Mouse (Mus musculus) adrenal gland, postnatal 25 days (tissue): ENCODE data around the gene Ube2o. TPM values are rescaled to one million over a fixed set of nuclear protein-coding genes. Genes with fewer than 3 reads are reported as not detected.
A peak's percentile ranks its signal among the peaks of the same experiment; 100 is the strongest.
"Not testable (repeated sequence)": the region's sequence is repeated elsewhere in the genome, so short reads cannot be mapped to it uniquely, and the experiment has no call there.

ENCODE experiments used
- DNase-seq: peaks from one replicate; pipeline ENCODE4 v3.0.0; 2021; ENCODE audit warnings: mixed read lengths
- total RNA-seq: library from RNA; stranded (reverse); gene quantifications from 2 replicates; pipeline ENCODE4 v1.2.3, GENCODE M21; 2021

Gene Ube2o
- total RNA-seq, 1 experiment from 2014 or later: 32.7 TPM

DNA sequence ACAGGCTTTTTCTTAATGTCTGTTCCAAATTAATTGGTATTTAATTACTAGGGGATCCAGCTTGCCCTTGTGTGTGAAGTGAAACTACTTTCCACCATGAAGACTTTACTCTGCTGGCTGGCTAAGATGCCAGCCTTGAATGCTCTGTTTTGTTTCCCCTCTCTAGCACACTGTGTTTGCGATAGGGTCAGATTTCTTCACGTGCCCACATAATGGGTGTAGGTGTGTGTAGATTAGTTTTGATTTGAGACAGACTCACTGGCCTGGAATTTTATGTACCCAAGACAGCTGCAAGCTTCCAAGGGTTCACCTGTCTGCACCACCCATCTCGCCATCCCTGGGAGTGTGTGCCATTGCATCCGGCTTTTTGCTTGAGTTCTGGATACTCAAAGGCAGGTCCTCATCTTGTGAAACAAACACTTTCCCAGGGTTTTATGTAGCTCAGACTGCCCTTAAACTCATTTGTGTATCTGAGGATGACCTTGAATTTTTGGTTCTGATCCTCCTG lies 67.7 kb downstream of the Ube2o start:
- DNase-seq: no peak

- DNase-seq: no peak
Observed at GRCm38 (mm10) chr11:116512987-116513386, 68.3 kb downstream of the Ube2o start.

DNA sequence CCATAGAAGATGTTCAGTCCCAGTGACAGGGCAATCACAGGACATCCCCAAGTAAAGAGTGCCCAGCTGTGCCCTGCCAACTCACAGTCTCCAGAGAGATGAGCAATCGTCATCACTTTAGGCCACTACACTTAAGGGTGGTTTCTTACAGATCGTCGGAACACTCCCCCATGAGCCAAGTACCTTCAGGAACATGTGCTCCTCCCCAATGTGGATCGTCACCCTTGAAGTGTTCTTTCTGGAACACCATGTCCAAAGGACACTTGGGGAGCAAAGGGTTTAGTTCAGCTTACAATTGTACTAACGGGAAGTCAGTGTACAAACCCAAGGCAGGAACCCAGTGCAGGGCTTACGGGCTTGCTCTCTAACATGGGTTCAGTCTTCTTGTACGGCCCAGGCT lies 69.1 kb downstream of the Ube2o start:
- DNase-seq: no peak

DNA sequence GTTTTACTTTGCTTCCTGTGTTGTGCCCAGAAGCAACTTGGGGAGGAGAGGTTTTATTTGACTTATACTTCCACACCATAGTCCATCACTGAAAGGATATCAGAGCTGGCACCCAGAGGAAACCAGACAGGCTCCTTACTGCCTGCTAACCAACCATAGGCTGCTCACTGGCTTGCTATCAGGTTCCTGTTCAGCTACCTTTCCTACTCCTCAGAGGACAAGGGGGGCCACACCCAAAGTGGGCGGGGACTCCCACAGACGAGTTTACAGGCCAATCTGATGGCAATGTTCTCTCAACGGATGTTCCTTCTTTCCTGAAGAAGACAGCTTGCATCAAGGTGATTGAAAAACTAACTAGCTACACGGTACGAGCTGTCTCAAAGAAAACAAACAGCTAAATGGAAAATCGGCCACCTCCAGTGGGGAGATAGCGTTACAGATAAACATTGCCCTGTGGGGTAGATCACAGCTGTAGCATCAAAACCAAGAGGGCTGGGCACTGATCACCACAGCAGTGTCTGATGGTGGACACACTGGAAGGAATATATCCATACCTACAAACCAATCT lies 69.9 kb downstream of the Ube2o start:
- DNase-seq: no peak

GRCm38 (mm10) chr11:116508689-116509088 lies 72.6 kb downstream of the Ube2o start:
- DNase-seq: no peak

- no peak for DNase-seq
Observed at GRCm38 (mm10) chr11:116506151-116506875, 74.9 kb downstream of the Ube2o start.

GRCm38 (mm10) chr11:116505573-116505972 lies 75.7 kb downstream of the Ube2o start:
- no peak for DNase-seq

- DNase-seq: no peak
Observed at GRCm38 (mm10) chr11:116504516-116504915, 76.7 kb downstream of the Ube2o start.

DNA sequence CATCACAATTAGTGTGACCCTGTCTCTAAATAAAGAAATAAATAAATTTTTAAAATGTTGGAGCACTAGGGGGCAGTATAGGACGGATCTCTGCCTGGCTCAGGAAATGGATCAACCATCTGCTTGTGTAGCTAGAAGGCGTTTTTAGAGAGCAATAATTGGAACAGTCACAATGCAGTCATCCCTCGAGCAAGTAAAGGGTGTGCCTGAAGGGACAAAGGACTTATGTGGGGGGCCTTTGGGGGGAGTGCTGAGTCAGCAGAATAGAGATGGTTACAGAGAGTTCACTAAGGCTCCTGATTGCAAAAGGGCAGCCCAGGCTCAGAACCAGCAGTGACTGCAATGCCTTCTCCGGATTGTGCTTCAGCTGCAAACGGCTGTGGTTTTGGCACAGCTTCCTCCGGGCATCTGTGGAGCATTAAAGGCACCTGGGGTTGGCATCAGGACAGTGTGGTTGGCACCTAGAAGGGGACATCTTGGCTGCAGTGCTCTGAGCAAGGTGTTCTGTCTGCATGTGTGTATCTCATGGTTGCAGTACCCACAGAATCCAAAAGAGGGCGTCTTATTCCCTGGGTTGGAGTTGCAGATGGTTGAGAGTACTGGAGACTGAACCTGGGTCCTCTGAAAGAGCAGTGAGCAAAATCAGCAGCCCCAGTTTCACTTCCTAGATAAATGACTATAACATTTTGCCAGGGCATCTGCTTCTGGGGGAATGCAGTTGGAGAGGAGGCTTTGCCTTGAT lies 80.1 kb downstream of the Ube2o start:
- no peak for DNase-seq

DNA sequence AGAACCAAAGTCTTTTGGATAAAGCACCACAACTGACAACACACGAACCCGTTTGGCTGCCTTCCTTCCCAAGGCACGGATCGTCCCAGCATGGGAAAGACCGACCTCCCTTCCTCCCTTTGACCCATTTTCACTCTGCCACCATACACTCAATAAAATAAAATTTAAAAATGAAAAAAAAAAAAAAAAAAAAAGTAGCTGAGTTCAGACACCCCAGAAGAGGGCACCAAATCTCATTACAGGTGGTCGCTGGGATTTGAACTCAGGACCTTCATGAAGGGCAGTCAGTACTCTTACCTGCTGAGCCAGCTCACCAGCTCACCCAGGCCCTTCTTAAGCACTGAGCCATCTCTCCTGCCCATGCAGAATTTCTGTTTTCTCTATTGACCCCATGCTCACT lies 82.2 kb downstream of the Ube2o start:
- no peak for DNase-seq

GRCm38 (mm10) chr11:116498596-116498995 lies 82.7 kb downstream of the Ube2o start:
- DNase-seq: no peak

DNA sequence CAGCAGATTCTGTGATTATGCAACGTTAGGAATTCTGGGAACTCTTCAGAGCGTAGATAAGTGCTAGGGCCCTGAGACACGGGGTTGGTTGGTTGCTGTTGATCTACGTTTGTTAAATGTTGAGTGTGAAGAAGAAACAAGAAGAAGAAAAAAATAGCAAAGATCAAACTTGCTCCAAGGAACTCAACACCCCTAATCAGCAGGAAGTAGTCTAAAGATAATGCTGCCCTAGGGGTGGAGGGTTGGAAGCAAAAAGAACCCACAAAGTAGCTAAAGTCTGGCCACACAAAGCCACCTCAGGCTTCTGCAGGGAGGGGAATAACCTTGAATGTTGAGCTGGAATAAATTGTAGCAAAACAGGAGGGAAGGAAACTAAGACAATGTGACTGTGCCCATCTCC lies 83.9 kb downstream of the Ube2o start:
- no peak for DNase-seq

- no peak for DNase-seq
Observed at GRCm38 (mm10) chr11:116494474-116495174, 86.6 kb downstream of the Ube2o start.

- DNase-seq: peak; percentile 54
Observed at GRCm38 (mm10) chr11:116493795-116494252, 87.4 kb downstream of the Ube2o start, which contains the start of gene Prpsap1. TSS of gene Prpsap1 (minus strand) at chr11:116494202.

- DNase-seq: no peak
Observed at GRCm38 (mm10) chr11:116493191-116493590, 88.1 kb downstream of the Ube2o start.

GRCm38 (mm10) chr11:116492507-116492906 lies 88.7 kb downstream of the Ube2o start:
- DNase-seq: not testable (repeated sequence)

DNA sequence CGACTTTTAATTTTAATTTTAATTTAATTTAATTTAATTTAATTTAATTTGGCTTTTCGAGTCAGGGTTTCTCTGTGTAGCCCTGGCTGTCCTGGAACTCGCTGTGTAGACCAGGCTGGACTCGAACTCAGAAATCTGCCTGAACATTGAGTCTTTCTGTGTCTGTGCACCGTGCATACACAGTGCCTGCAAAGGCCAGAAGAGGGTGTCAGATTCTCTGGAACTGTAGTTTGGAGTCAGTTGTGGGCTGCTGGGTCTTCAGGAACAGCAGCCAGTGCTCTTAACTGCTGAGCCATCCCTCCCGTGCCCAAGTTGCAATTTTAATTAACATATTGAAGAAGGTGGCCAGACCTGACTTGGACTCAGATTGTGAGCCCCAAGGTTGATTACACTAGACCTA lies 89.9 kb downstream of the Ube2o start:
- no peak for DNase-seq

DNA sequence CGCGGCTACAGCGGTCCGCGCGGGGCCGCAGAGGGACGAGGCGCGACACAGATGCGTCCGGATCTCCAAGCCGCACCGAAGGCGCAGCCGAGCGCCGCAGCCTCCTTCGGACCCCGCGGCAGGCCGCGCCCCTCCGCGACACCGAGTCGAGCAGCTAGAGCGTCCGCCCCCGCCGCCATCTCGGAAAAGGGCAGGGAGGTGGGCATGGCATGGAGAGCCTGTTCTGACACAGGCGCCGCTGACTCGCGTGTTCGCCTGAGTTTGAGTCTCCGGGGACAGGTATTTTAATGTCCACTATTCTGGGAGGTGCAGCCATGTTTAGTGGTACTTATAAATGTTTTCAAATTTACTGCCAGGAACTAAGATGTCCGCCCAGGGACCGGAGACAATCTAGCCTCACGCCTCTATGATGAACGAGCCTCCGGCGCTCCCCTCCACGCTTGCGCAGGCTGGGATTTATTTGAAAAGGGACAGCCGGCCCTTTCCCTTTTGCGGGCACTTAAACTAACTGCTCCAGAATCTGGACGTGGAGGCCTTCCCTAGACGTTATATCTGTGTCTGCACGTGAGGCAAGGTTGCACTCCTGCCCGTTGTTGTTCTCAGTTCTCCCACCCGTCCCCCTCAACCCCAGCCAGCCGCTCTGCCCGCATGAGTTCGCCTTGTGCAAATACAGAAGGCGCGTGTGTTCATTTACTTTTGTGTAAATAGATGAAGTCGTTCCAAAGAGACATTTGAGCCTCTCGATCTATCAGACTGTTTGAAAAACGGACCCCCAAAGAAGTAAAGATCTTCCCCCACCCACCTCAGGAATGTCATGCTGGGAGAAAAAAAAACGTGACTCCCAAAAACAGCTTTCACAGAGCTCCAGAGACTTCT lies 90.8 kb downstream of the Ube2o start:
- peak; percentile 90 for DNase-seq

DNA sequence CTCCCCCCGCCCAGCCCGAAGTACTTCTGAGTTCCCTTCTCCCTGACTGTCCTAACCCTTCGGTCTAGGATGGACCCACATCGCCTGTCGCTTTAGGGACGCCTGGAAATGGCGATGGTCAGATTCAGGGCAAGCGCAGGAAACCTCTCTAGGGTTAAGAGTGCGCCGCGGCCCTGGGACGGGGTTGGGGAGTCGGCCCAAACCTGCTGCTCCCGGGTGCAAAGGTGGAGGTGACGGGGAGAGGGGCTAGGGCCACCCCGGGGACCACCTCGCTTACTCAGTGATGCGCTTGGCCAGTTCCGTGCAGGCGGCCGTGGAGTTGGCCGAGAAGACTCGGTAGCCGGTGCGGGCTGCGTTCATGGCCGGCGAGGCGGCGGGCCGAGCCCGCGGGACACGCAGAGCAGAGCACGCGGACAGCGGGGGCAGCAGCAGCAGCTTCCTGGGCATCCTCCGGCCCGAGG lies 91.4 kb downstream of the Ube2o start:
- no peak for DNase-seq

DNA sequence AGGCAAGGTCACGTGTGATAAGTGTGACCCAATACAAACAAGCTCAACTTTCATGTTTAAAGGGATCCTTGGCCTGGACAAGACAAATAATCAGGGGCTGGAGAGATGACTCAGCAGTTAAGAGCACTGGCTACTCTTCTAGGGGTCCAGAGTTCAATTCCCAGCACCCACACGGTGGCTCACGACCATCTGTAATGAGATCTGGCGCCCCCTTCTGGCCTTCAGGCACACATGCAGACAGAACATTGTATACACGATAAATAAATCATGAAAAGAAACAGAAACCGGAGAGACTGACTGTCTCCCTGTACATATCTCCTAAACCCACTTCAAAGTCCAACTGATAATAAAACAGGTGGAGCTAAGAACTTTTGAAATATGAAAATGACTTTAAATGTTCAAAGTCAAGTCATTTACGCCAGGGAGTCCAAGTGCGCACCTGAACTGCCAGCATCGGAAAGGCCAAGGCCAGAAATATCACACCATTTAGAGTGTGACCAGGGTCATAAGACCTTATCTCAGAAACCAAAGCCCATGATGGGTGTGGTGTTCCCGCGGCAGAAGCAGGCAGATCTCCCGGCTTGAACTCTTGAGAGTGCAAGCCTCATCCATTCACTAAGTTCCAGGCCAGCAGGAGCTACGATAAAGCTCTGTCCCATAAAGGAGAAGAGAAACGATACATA lies 92.4 kb downstream of the Ube2o start:
- DNase-seq: no peak

GRCm38 (mm10) chr11:116488207-116488606 lies 93.0 kb downstream of the Ube2o start:
- no peak for DNase-seq
